Mouse (Mus musculus): Measurements from ENCODE around the gene Wnt5b. TPM values are rescaled to one million over a fixed set of nuclear protein-coding genes. Genes with fewer than 3 reads are reported as not detected.

The Wnt5b gene
- total RNA-seq, 1 experiment: 3.5 TPM

DNA sequence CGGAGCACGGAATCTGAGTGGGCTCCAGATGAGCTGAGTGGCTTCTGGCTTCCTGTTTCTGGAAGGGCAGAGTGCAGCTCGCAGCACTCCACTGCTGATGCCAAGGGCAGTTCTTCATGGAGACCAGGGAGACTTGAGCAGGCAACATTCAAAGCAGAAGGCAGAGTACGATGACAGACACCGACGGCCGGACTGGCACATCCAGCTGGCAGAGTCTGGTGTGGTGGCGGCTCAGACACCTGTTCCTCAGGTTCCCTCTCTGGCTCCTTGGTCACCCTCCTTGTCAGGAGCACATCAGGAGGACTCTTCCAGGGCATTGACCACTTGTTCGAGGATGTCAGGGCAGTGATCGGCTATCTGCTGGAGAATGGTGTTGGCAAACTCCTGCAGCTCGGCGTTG, 31.2 kb upstream of the Wnt5b start:
- no peak overlapping the region for H3K9ac ChIP-seq (ENCODE audit: insufficient read depth, low read depth, low read length, poor library complexity, severe bottlenecking)
- H3K27ac ChIP-seq (ENCODE audit: insufficient read depth, low read depth, low read length, poor library complexity, severe bottlenecking): no peak overlapping the region
- H3K4me1 ChIP-seq (ENCODE audit: control insufficient read depth in 2 of 2, insufficient read depth in 2 of 2, low read length in 2 of 2, poor library complexity in 1 of 2): no peaks in the 10 kb centered on the region
- in situ Hi-C loops (cut with MboI; ENCODE audit: low sequenced_read_pairs in 2 of 2, unreplicated experiment in 2 of 2): no loop called here
- no peak for DNase-seq (ENCODE audit: low read depth, low spot score)
- H3K4me3 ChIP-seq (ENCODE audit: insufficient read depth in 1 of 2, low read depth in 1 of 2, low read length in 2 of 2, poor library complexity in 1 of 2, severe bottlenecking in 1 of 2): no peak overlapping the region
- peaks cover 7% of the 10 kb centered on the region for H3K36me3 ChIP-seq (ENCODE audit: control insufficient read depth, insufficient read depth, low read length, poor library complexity, severe bottlenecking)
- no peak for TF ChIP-seq HCFC1 (IDR thresholded peaks at IDR 0.05; ENCODE audit: borderline replicate concordance, insufficient read depth, low read length)
- no peak for TF ChIP-seq MAFK (IDR thresholded peaks at IDR 0.05; ENCODE audit: insufficient read depth, low read depth, low read length)
- TF ChIP-seq CHD2 (IDR thresholded peaks at IDR 0.05; ENCODE audit: low read depth, low read length): no peak
- no peak for TF ChIP-seq ZC3H11A (IDR thresholded peaks at IDR 0.05; ENCODE audit: borderline replicate concordance, low read depth, low read length)
- TF ChIP-seq ZNF384 (IDR thresholded peaks at IDR 0.05; ENCODE audit: low read depth, low read length): no peak
- no peaks in the 10 kb centered on the region for H3K9me3 ChIP-seq (ENCODE audit: control insufficient read depth, insufficient read depth, low read depth, low read length)

DNA sequence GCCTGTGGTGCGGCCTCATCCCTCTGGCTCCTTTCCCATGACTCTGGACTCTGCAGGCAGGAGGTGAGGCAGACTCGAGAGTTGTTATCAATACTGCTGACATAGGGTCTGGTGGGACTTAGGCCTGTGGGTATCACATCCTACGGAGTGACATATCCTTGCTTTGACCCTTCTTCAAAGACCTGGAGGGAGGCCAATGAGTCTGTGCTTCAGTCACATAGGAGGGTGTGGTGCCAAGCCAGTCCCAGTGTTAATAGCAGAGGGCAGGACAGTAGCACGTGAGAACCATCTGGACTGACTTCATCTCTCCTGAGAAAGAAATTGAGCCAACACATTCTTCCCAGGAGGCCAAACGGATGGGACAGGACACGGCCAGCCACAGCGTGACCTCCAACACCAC, 28.1 kb upstream of the Wnt5b start:
- no peaks in the 10 kb centered on the region for H3K9me3 ChIP-seq (ENCODE audit: control insufficient read depth, insufficient read depth, low read depth, low read length)
- H3K9ac ChIP-seq (ENCODE audit: insufficient read depth, low read depth, low read length, poor library complexity, severe bottlenecking): no peak overlapping the region
- no peak for DNase-seq (ENCODE audit: low read depth, low spot score)
- peaks cover 7% of the 10 kb centered on the region for H3K36me3 ChIP-seq (ENCODE audit: control insufficient read depth, insufficient read depth, low read length, poor library complexity, severe bottlenecking)
- H3K27ac ChIP-seq (ENCODE audit: insufficient read depth, low read depth, low read length, poor library complexity, severe bottlenecking): no peak overlapping the region
- TF ChIP-seq HCFC1 (IDR thresholded peaks at IDR 0.05; ENCODE audit: borderline replicate concordance, insufficient read depth, low read length) (no peak), MAFK (IDR thresholded peaks at IDR 0.05; ENCODE audit: insufficient read depth, low read depth, low read length) (no peak), ZC3H11A (IDR thresholded peaks at IDR 0.05; ENCODE audit: borderline replicate concordance, low read depth, low read length) (no peak), CHD2 (IDR thresholded peaks at IDR 0.05; ENCODE audit: low read depth, low read length) (no peak)
- H3K4me1 ChIP-seq (ENCODE audit: control insufficient read depth in 2 of 2, insufficient read depth in 2 of 2, low read length in 2 of 2, poor library complexity in 1 of 2): no peaks in the 10 kb centered on the region
- in situ Hi-C loops (cut with MboI; ENCODE audit: low sequenced_read_pairs in 2 of 2, unreplicated experiment in 2 of 2): no loop called here
- H3K4me3 ChIP-seq (ENCODE audit: insufficient read depth in 1 of 2, low read depth in 1 of 2, low read length in 2 of 2, poor library complexity in 1 of 2, severe bottlenecking in 1 of 2): no peak overlapping the region

DNA sequence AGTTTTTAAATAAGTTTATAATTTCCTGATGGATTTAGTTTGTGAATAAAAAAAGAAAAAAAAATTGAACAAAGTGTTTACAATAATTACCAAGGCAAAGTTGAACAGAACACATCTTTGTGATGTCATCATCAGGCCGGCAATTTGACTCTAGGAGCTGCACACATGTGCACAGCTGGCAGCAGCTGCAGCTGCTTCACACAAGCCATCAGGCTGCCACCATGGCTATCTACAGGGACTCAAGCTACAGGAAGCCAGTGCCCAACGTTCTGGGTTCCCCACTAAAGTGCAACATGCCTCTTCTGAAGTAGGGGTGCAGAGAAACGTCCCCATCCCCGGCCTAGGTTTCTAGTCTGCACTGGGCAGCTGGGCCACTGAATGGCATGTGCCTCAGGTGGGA, 26.6 kb upstream of the Wnt5b start:
- no peak overlapping the region for H3K4me3 ChIP-seq (ENCODE audit: insufficient read depth in 1 of 2, low read depth in 1 of 2, low read length in 2 of 2, poor library complexity in 1 of 2, severe bottlenecking in 1 of 2)
- H3K36me3 ChIP-seq (ENCODE audit: control insufficient read depth, insufficient read depth, low read length, poor library complexity, severe bottlenecking): peaks cover 7% of the 10 kb centered on the region
- TF ChIP-seq HCFC1 (IDR thresholded peaks at IDR 0.05; ENCODE audit: borderline replicate concordance, insufficient read depth, low read length) (no peak), CHD2 (IDR thresholded peaks at IDR 0.05; ENCODE audit: low read depth, low read length) (no peak), MAFK (IDR thresholded peaks at IDR 0.05; ENCODE audit: insufficient read depth, low read depth, low read length) (no peak), ZNF384 (IDR thresholded peaks at IDR 0.05; ENCODE audit: low read depth, low read length) (no peak), ZC3H11A (IDR thresholded peaks at IDR 0.05; ENCODE audit: borderline replicate concordance, low read depth, low read length) (no peak)
- in situ Hi-C loops (cut with MboI; ENCODE audit: low sequenced_read_pairs in 2 of 2, unreplicated experiment in 2 of 2): no loop called here
- H3K4me1 ChIP-seq (ENCODE audit: control insufficient read depth in 2 of 2, insufficient read depth in 2 of 2, low read length in 2 of 2, poor library complexity in 1 of 2): no peaks in the 10 kb centered on the region
- H3K27ac ChIP-seq (ENCODE audit: insufficient read depth, low read depth, low read length, poor library complexity, severe bottlenecking): no peak overlapping the region
- no peaks in the 10 kb centered on the region for H3K9me3 ChIP-seq (ENCODE audit: control insufficient read depth, insufficient read depth, low read depth, low read length)
- no peak for DNase-seq (ENCODE audit: low read depth, low spot score)
- no peak overlapping the region for H3K9ac ChIP-seq (ENCODE audit: insufficient read depth, low read depth, low read length, poor library complexity, severe bottlenecking)

DNA sequence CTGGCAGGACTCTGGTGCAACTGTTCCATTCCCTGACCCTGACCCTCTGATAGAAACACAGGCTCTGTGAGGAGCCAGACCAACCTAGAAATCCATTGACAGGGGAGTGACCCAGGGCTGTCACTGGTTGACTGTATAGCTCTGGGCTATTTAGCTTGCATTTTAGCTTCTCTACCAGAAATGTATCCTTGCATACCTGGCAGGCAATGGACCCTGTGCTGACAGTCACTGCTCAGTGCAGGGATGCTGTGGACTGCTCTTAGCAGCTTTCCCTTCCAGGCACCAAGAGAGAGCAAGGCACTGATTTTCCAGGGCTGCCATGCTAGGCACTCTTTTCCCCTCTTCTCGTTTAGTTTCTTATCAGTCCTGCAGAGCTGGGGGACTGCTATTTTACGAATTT, 24.2 kb upstream of the Wnt5b start:
- no peak for TF ChIP-seq MAFK (IDR thresholded peaks at IDR 0.05; ENCODE audit: insufficient read depth, low read depth, low read length)
- no peak for TF ChIP-seq ZNF384 (IDR thresholded peaks at IDR 0.05; ENCODE audit: low read depth, low read length)
- TF ChIP-seq HCFC1 (IDR thresholded peaks at IDR 0.05; ENCODE audit: borderline replicate concordance, insufficient read depth, low read length): no peak
- TF ChIP-seq CHD2 (IDR thresholded peaks at IDR 0.05; ENCODE audit: low read depth, low read length): no peak
- no peak for TF ChIP-seq ZC3H11A (IDR thresholded peaks at IDR 0.05; ENCODE audit: borderline replicate concordance, low read depth, low read length)
- no peak overlapping the region for H3K9ac ChIP-seq (ENCODE audit: insufficient read depth, low read depth, low read length, poor library complexity, severe bottlenecking)
- no peak overlapping the region for H3K4me3 ChIP-seq (ENCODE audit: insufficient read depth in 1 of 2, low read depth in 1 of 2, low read length in 2 of 2, poor library complexity in 1 of 2, severe bottlenecking in 1 of 2)
- no peaks in the 10 kb centered on the region for H3K9me3 ChIP-seq (ENCODE audit: control insufficient read depth, insufficient read depth, low read depth, low read length)
- in situ Hi-C loops (cut with MboI; ENCODE audit: low sequenced_read_pairs in 2 of 2, unreplicated experiment in 2 of 2): no loop called here
- DNase-seq (ENCODE audit: low read depth, low spot score): no peak
- no peaks in the 10 kb centered on the region for H3K36me3 ChIP-seq (ENCODE audit: control insufficient read depth, insufficient read depth, low read length, poor library complexity, severe bottlenecking)
- no peak overlapping the region for H3K27ac ChIP-seq (ENCODE audit: insufficient read depth, low read depth, low read length, poor library complexity, severe bottlenecking)
- no peaks in the 10 kb centered on the region for H3K4me1 ChIP-seq (ENCODE audit: control insufficient read depth in 2 of 2, insufficient read depth in 2 of 2, low read length in 2 of 2, poor library complexity in 1 of 2)
